Mouse (Mus musculus) megakaryocyte, embryonic 14.5 days (primary cell): ENCODE data around the gene Bbs5.

ENCODE experiments used
- FLI1 ChIP-seq: IDR thresholded peaks from 2 replicates; pipeline ENCODE4 v1.6.1; 2012; ENCODE audit warnings: low read length, inconsistent platforms, mixed read lengths
- GATA1 ChIP-seq: IDR thresholded peaks from 3 replicates; pipeline ENCODE4 v1.6.1; 2012; ENCODE audit warnings: mixed read lengths, low read length, inconsistent platforms, borderline replicate concordance

DNA sequence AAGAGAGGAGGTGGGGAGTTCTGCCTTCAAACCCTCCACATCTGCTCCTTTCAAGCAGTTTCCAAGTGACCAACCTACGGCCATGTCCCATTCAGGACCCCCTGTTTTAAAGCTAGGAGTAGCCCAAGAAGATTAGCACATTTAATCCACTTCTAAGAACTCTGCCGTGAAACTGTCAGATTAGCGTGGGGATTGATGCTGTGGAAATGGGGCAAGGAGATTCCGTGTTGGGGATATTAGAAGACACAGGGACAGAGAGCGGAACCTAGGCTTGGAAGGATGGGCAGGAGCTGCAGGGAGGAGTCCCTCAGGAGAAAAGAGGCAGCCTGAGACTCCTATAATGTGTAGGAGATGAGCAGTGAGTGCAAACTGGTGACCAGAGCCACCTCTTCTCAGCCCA lies 2.7 kb downstream of the Bbs5 start:
- TF ChIP-seq GATA1 (no peak), FLI1 (no peak)
